Mouse (Mus musculus): ENCODE measurements at regions not wholly inside any gene's neighbourhood (a gene's known extent, or its start where the extent isn't known, plus 50 kb on each side); places are given as distances from the start of the nearest gene placed in this dataset.

- no peak for TF ChIP-seq CHD2 (IDR thresholded peaks at IDR 0.05; ENCODE audit: low read depth, low read length)
- no peak for TF ChIP-seq ZC3H11A (IDR thresholded peaks at IDR 0.05; ENCODE audit: borderline replicate concordance, low read depth, low read length)
- TF ChIP-seq HCFC1 (IDR thresholded peaks at IDR 0.05; ENCODE audit: borderline replicate concordance, insufficient read depth, low read length), result no peak
Observed at GRCm38 (mm10) chr7:138547881-138548280, 150.4 kb upstream of the Tcerg1l start.
